Mouse (Mus musculus): ENCODE measurements at regions not wholly inside any gene's neighbourhood (a gene's known extent, or its start where the extent isn't known, plus 50 kb on each side); places are given as distances from the start of the nearest gene placed in this dataset.

- 98% methylated on average over 5 of the region's 5 CpGs for WGBS
- Histone ChIP-seq H3K9ac (ENCODE audit: low read depth, low read length) (no peak overlapping the region), H3K36me3 (ENCODE audit: control insufficient read depth, insufficient read depth) (no peaks in the 10 kb centered on the region), H3K4me1 (replicated peaks; ENCODE audit: control insufficient read depth, insufficient read depth, low read length) (no peaks in the 10 kb centered on the region), H3K4me3 (ENCODE audit: low read depth, low read length) (no peak overlapping the region), H3K4me2 (replicated peaks; ENCODE audit: low read depth) (no peak overlapping the region), H3K9me3 (ENCODE audit: control insufficient read depth) (no peaks in the 10 kb centered on the region), H3K27me3 (replicated peaks; ENCODE audit: control insufficient read depth, insufficient read depth, low read length) (no peaks in the 10 kb centered on the region), H3K27ac (ENCODE audit: low read depth, low read length) (no peak overlapping the region)
- ATAC-seq = no peak
- no peak for TF ChIP-seq CTCF (IDR thresholded peaks at IDR 0.05; ENCODE audit: low read depth)
Observed at GRCm38 (mm10) chr5:76423593-76423992, 60.0 kb upstream of the Nmu start.

GRCm38 (mm10) chr5:76425680-76426079 is 58.2 kb upstream of the Gm7271 start:
- WGBS = 76% methylated on average over 2 of the region's 2 CpGs
- no peaks in the 10 kb centered on the region for H3K36me3 ChIP-seq (ENCODE audit: control insufficient read depth, insufficient read depth)
- no peak overlapping the region for H3K9ac ChIP-seq (ENCODE audit: low read depth, low read length)
- no peaks in the 10 kb centered on the region for H3K4me1 ChIP-seq (replicated peaks; ENCODE audit: control insufficient read depth, insufficient read depth, low read length)
- H3K4me2 ChIP-seq (replicated peaks; ENCODE audit: low read depth) = no peak overlapping the region
- ATAC-seq = no peak
- H3K9me3 ChIP-seq (ENCODE audit: control insufficient read depth) = no peaks in the 10 kb centered on the region
- TF ChIP-seq CTCF (IDR thresholded peaks at IDR 0.05; ENCODE audit: low read depth) = no peak
- no peak overlapping the region for H3K4me3 ChIP-seq (ENCODE audit: low read depth, low read length)
- H3K27me3 ChIP-seq (replicated peaks; ENCODE audit: control insufficient read depth, insufficient read depth, low read length) = no peaks in the 10 kb centered on the region
- H3K27ac ChIP-seq (ENCODE audit: low read depth, low read length) = no peak overlapping the region

- Histone ChIP-seq H3K4me3 (ENCODE audit: low read depth, low read length) (no peak overlapping the region), H3K9ac (ENCODE audit: low read depth, low read length) (no peak overlapping the region), H3K27ac (ENCODE audit: low read depth, low read length) (no peak overlapping the region), H3K4me1 (replicated peaks; ENCODE audit: control insufficient read depth, insufficient read depth, low read length) (no peaks in the 10 kb centered on the region), H3K4me2 (replicated peaks; ENCODE audit: low read depth) (no peak overlapping the region), H3K9me3 (ENCODE audit: control insufficient read depth) (no peaks in the 10 kb centered on the region), H3K27me3 (replicated peaks; ENCODE audit: control insufficient read depth, insufficient read depth, low read length) (no peaks in the 10 kb centered on the region), H3K36me3 (ENCODE audit: control insufficient read depth, insufficient read depth) (no peaks in the 10 kb centered on the region)
- no peak for TF ChIP-seq CTCF (IDR thresholded peaks at IDR 0.05; ENCODE audit: low read depth)
- WGBS = 92% methylated on average over 3 of the region's 3 CpGs
- no peak for ATAC-seq
Observed at GRCm38 (mm10) chr5:76427581-76427980, 56.3 kb upstream of the Gm7271 start.

GRCm38 (mm10) chr5:76429441-76429840 is 54.4 kb upstream of the Gm7271 start:
- no peak for TF ChIP-seq CTCF (IDR thresholded peaks at IDR 0.05; ENCODE audit: low read depth)
- Histone ChIP-seq H3K27me3 (replicated peaks; ENCODE audit: control insufficient read depth, insufficient read depth, low read length) (no peaks in the 10 kb centered on the region), H3K4me2 (replicated peaks; ENCODE audit: low read depth) (no peak overlapping the region), H3K27ac (ENCODE audit: low read depth, low read length) (no peak overlapping the region), H3K36me3 (ENCODE audit: control insufficient read depth, insufficient read depth) (no peaks in the 10 kb centered on the region), H3K4me1 (replicated peaks; ENCODE audit: control insufficient read depth, insufficient read depth, low read length) (no peaks in the 10 kb centered on the region), H3K9ac (ENCODE audit: low read depth, low read length) (no peak overlapping the region), H3K9me3 (ENCODE audit: control insufficient read depth) (no peaks in the 10 kb centered on the region), H3K4me3 (ENCODE audit: low read depth, low read length) (no peak overlapping the region)
- WGBS = 68% methylated on average over 5 of the region's 5 CpGs
- ATAC-seq = no peak

- H3K4me3 ChIP-seq (ENCODE audit: low read depth, low read length) = no peak overlapping the region
- H3K4me1 ChIP-seq (replicated peaks; ENCODE audit: control insufficient read depth, insufficient read depth, low read length) = no peaks in the 10 kb centered on the region
- ATAC-seq = no peak
- 81% methylated on average over 2 of the region's 2 CpGs for WGBS
- no peak for TF ChIP-seq CTCF (IDR thresholded peaks at IDR 0.05; ENCODE audit: low read depth)
- no peaks in the 10 kb centered on the region for H3K9me3 ChIP-seq (ENCODE audit: control insufficient read depth)
- H3K27me3 ChIP-seq (replicated peaks; ENCODE audit: control insufficient read depth, insufficient read depth, low read length) = no peaks in the 10 kb centered on the region
- no peaks in the 10 kb centered on the region for H3K36me3 ChIP-seq (ENCODE audit: control insufficient read depth, insufficient read depth)
- no peak overlapping the region for H3K27ac ChIP-seq (ENCODE audit: low read depth, low read length)
- no peak overlapping the region for H3K4me2 ChIP-seq (replicated peaks; ENCODE audit: low read depth)
- H3K9ac ChIP-seq (ENCODE audit: low read depth, low read length) = no peak overlapping the region
Observed at GRCm38 (mm10) chr5:76433623-76434022, 50.2 kb upstream of the Gm7271 start.
